Mouse (Mus musculus) olfactory bulb, adult 2 months (tissue): ENCODE results near the gene Mutyh.

Source experiments
- CTCF ChIP-seq: fragments of 200-500 bp; IDR thresholded peaks from 2 replicates; pipeline ENCODE4 v1.5.1; 2012; ENCODE audit warnings: low read depth, mild to moderate bottlenecking, low read length, moderate library complexity; ENCODE audit not compliant: insufficient read depth
- POLR2A ChIP-seq: fragments of 200-500 bp; IDR thresholded peaks from 2 replicates; pipeline ENCODE4 v1.6.1; 2012; ENCODE audit warnings: mild to moderate bottlenecking, low read depth, low read length, moderate library complexity; ENCODE audit not compliant: insufficient read depth

GRCm38 (mm10) chr4:116820902-116821693 is 13.6 kb downstream of the Mutyh start:
- TF ChIP-seq POLR2A (no peak), CTCF (no peak)
